Mouse (Mus musculus) MEL-GATA-1-ER (cell line): ENCODE measurements around the gene Rrp9.

Experiments used
- DNase-seq: peaks from one replicate; pipeline ENCODE4 v3.0.0-alpha.2; 2012; ENCODE audit warnings: low read depth; ENCODE audit errors: extremely low read depth

Gene Rrp9

DNA sequence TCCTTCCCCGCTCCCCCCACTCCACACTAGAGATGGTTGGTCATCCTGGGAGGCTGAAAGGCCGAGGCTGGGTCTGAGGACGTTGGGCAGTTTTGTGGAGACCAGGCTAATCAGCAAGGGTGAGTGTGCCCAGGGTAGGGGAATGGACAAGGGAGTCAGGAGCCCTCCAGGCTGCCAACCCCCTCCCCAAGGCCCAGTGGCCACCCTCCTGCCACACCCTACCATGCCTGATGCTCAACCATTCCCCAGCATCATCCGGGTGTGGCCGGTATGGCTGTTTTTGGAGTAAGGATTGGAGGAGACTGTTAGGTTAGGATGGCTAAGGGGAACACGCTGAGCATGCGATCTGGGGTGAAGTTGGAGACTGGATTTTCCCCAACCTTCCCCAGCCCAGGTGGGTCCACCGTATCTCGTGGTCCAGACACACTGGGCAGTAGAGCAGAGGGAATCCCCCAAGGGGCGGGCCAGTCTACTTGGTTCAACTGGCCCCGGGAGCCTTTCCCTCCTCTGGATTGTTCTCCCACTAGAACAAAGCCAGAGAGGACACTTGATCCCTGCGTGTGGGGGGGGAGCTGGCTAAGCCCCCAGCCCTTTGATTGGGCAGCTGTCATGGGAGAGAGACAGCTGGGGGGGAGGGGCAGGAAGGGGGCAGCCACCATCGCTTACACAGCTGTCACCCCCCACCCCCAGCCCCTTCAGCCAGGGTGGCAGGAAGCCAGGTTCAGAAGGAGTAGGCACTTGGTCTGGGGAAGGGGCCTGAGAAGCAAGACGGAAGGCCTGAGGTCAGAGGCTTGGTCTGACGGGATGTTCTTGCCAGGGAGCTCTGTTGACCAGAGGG, 19.2 kb upstream of the Rrp9 start:
- no peak for DNase-seq

GRCm38 (mm10) chr9:106457163-106457559, 18.6 kb upstream of the Rrp9 start:
- DNase-seq: no peak

GRCm38 (mm10) chr9:106457920-106458319, 17.8 kb upstream of the Rrp9 start:
- no peak for DNase-seq

DNA sequence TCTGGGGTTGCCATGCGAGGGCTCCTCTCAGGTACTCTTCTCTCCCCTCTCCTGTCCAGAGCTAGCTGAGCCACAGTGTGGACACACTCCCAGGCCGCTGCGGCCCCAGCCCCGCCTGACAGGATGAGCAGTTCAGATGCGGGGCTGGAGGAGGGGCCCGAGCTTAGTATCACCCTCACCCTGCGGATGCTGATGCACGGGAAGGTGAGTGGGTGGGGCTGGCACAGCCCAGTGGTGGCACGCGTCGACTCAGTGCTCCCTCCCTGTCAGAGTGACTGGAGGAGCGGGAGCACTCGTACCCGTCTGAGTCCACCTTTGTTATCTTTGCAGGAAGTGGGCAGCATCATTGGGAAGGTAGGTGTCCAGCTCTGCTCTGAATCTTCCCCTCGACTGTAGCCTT, 15.8 kb upstream of the Rrp9 start:
- no peak for DNase-seq

- no peak for DNase-seq
Measured at GRCm38 (mm10) chr9:106460401-106461025, 15.2 kb upstream of the Rrp9 start.

DNA sequence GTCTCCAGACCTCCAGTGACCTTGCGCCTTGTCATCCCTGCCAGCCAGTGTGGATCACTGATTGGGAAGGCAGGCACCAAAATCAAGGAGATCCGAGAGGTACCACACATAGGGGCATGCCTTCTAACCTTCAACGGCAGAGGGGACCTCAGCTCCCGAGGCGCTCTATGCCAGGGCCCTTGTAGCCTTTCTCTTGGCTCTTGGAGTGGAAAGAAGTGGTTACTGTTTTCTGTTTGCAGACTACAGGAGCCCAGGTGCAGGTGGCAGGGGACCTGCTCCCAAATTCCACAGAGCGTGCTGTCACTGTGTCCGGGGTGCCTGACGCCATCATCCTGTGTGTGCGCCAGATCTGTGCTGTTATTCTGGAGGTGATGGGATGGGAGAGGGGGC, 14.7 kb upstream of the Rrp9 start:
- no peak for DNase-seq

DNA sequence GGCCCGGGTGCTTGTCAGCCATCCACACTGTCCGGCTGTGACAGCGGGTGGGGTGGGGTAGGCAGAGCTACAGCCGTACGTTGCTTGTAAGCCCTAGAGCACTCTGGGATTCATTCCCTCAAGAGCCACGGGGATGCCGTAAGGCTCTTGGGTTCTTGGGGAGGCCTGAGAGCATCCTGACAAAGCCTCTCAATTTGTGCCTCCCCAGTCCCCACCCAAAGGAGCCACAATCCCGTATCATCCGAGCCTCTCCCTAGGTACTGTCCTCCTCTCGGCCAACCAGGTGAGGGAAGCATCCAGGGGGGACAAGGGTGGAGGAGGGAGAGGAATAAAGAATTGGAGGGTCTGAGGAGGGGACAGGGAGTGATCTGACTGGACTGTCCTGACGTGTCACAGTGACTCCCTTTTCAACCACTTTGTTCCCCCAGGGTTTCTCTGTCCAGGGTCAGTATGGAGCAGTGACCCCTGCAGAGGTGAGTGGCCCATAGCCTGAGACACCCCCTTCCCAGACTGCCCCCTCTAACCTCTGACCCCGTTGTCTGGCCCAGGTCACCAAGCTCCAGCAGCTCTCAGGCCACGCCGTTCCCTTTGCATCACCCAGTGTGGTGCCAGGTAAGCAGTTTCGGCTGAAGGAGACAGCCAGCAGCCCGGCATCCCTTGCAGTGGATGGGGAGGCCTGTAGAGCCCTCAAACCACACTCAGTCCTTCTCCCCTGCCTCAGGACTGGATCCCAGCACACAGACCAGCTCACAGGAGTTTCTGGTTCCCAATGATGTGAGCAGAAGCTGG, 13.9 kb upstream of the Rrp9 start:
- DNase-seq: no peak

- DNase-seq: no peak
Measured at GRCm38 (mm10) chr9:106462430-106462800, 13.3 kb upstream of the Rrp9 start.

DNA sequence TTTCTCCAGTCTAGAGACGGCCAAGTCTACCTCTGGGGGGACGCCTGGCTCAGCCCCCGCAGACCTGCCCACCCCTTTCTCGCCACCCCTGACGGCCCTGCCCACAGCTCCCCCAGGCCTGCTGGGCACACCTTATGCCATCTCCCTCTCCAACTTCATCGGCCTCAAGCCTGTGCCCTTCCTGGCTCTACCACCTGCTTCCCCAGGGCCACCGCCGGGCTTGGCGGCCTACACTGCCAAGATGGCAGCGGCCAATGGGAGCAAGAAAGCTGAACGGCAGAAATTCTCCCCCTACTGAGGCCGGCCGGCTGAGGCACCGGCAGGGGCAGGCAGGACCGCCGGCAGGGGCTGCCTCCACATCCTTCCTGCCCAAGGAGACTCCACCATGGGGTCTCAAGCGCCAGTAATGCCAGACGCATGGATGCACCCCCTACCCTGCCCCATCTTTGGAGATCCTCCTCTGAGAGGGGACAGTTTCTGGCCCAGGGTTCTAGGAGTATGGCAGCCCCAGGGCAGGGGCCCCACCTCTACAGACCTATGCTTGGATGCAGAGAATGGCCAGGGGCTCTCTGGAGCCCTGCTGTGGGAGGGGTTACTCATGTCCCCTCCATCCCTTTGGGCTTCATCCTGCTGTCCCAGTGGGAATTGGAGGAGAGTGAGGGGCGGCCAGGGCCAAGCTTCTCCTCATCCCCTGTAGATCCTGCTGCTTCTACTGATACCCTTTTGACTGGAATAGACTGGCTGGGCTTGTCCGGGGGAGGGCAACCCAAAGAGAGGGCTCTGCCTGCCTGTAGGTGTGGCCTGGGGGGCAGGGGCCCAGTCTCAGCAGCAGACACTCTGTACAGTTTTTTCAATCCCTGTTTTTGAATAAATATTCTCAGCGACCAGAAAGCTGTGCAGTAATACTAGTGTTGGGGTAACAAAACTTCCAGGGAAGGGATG, 12.4 kb upstream of the Rrp9 start:
- no peak for DNase-seq

- DNase-seq: no peak
Measured at GRCm38 (mm10) chr9:106464751-106465541, 10.8 kb upstream of the Rrp9 start.

- DNase-seq: no peak
Measured at GRCm38 (mm10) chr9:106465571-106466200, 10.1 kb upstream of the Rrp9 start, which contains the start of gene Gpr62. TSS of gene Gpr62 (minus strand) at chr9:106465938.

DNA sequence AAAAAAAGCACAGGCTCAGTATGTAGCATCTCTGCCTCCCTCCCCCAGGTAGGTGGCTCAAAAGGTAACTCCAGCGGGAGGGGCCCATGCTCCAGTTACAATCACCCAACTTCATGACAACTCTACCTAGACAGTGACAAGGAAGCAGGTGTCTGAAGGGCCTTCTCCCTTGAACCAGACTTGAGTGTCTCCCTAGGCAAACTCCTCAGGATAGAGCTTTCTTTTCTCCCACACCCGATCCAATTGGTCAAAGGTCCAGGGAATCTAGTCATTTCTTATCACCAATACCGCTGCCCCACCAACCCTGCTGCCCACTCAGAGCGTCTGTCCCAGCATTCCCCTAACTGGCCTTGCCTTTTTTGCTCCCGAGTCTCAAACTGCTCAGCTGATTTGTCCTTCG, 9.0 kb upstream of the Rrp9 start:
- DNase-seq: no peak

- no peak for DNase-seq
Measured at GRCm38 (mm10) chr9:106467746-106468145, 8.0 kb upstream of the Rrp9 start.

DNA sequence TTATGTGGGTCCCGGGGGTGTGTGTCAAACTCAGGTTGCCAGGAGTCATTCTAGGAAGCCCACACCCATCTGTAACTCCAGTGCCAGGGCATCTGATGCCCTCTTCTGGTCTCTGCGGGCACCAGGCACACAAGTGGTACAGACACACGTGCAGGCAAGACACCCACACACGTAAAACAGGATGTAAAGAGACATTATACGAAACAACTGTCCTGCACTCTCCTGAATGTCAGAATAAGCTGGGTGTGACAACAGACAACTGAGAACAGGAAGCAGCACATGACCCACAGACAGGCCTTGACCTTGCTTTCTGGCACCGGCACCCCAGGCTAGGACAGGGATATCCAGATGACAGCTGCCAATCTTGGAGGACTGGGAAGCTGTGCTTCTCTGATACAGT, 6.4 kb upstream of the Rrp9 start:
- no peak for DNase-seq

GRCm38 (mm10) chr9:106469776-106470175, 6.0 kb upstream of the Rrp9 start:
- no peak for DNase-seq

DNA sequence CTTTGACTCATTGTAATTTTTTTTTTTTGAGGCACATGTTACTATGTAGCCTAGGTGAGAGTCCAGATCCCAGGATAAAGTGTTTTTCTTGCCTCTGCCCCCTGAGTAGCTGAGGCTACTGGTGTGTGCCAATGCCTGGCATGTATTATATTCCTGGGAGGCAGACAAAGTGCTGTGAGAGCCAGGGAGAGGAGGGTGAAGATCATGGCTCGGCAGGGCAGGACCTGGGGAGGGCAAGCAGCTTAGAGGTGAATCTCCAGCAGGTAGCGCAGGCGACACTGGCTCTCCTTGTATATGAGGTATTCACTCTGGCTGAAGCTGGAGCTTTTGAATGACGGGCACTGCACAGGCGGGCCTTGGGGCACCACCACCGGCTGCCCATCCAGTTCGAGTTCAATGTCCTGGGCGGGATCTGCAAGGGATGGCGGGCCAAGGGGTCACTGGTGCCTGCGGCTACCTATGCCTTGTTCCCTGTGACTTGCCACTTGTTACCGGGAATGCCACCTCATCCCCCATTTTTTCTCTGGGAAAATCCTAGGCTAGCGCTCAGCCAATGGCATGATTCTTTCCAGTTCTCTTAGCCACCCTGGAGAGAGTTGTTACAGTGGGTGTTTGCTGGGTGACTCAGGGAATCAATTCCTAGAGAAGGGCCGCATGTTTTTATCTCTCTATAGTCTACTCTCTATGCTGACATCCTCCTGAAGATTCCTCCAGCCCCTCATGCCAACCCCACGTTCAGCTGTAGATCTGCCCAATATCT, 4.6 kb upstream of the Rrp9 start:
- no peak for DNase-seq

GRCm38 (mm10) chr9:106471892-106472291, 3.9 kb upstream of the Rrp9 start:
- DNase-seq: no peak

GRCm38 (mm10) chr9:106472321-106472720, 3.4 kb upstream of the Rrp9 start:
- no peak for DNase-seq
